Mouse (Mus musculus) gonadal fat pad, adult 2 months (tissue): ENCODE data around the gene Rsad2. TPM values are rescaled to one million over a fixed set of nuclear protein-coding genes. Genes with fewer than 3 reads are reported as not detected.
"Not testable (repeated sequence)": the region's sequence is repeated elsewhere in the genome, so short reads cannot be mapped to it uniquely, and the experiment has no call there.

Source experiments
- DNase-seq: peaks from one replicate; pipeline ENCODE4 v3.0.0-alpha.2; 2012; ENCODE audit warnings: low read depth
- polyA plus RNA-seq: library from polyadenylated mRNA; depleted of rRNA; stranded (reverse); fragments of >200 nt; gene quantifications from 2 replicates; pipeline ENCODE4 v1.2.3, GENCODE M21; 2012; rRNA removed

The Rsad2 gene
- 1.8 and 2.8 TPM in 2 replicates for polyA plus RNA-seq

DNA sequence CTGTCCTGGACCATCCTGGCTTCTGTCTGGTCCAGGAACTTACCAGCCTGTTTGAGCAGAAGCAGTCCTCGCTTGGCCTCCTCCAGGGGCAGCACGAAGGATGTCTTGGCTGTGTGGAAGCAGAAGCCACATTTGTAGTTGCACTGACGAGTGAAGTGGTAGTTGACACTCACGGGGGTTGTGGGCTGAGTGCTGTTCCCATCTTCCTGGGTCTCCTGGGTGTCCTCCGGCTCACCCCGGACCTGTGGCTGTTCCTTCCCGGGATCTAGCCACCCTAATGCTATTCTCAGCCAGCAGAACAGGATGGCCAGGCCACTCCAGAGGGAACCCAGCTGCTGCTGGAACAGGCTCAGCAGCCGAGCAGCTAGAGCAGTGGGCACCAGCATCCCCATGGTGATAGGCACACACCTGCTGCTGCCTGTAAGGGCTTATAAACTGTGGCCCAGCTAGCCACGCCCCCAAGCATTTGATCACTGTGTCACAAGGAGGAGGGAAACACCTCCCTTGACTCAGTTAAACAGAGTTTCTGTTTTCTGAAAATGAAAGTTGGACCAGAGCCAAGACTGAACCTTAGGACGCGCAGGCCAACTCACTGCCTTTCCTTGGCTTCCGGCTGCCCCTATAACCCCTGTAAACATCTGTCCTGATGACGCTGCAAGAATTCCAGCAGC lies at the start of gene Rsad2:
TSS of gene Rsad2 (minus strand) at position 425 of the 671 bp plus-strand sequence.
- no peak for DNase-seq

DNA sequence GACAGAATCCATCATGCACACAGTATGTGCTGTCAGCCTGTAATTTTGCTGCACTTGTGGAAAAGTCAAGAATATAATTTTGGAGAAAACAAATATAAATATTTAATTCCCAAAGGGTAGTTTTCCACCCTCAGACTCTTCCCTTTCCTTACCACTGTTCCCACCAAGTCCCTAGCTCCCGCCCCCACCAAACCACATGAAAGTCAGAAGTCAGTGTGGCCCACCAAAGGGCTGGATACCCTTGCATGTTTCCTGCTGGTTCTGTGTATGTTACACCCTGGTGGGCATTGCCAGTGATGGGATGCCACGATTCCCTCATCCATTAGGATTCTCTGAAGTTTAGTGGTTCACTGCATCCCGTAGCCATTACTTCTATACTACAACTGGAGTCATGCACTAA lies 44.8 kb upstream of the Rsad2 start:
- DNase-seq = no peak

DNA sequence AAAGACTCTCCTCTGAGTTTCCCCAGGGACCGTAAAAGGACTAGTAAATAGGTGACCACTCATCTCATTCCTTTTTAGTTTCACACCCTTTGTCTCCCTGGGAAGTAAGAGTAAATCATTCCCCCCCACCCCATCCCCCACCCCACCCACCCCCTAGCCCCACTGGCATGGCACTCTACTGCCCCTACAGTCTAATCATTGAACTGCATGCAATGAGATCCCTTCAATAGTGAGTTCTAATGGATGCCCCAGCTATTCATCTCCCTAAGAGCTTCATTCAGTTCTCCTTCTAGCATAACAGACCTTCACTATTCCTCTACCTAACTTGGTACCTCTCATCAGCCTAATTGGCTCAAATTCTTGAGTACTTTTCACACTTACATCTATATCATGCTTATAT lies 33.7 kb upstream of the Rsad2 start:
- DNase-seq = no peak

DNA sequence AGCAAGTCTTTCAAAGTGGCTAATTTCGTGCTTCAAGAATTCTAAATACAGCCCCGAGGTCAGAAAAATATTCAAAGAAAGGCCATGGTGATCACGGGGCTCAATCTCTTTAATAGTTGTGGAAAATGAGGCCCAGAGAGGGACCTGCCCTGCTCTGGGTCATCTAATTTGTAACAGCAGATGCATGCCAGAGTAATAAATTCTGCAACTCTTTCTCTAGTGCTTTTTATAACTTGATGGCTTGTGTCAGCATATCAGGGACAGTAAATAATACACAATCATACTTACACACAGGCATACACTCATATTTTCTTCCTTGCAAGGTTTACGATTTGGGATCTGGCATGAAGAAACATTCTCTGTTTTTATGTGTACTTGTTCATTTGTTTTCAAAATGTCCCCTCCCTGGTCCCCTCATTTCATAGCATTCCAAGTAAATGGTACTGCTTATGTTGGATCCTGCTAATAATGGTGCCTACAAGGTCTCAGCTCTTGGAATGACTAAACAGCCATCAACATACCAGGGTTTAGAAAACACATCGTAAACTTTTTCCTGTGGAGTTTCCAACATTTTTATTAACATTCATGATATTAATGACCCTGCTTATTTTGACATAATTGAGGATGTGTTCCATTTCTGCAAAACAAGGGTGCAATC lies 32.5 kb upstream of the Rsad2 start:
- DNase-seq = no peak

DNA sequence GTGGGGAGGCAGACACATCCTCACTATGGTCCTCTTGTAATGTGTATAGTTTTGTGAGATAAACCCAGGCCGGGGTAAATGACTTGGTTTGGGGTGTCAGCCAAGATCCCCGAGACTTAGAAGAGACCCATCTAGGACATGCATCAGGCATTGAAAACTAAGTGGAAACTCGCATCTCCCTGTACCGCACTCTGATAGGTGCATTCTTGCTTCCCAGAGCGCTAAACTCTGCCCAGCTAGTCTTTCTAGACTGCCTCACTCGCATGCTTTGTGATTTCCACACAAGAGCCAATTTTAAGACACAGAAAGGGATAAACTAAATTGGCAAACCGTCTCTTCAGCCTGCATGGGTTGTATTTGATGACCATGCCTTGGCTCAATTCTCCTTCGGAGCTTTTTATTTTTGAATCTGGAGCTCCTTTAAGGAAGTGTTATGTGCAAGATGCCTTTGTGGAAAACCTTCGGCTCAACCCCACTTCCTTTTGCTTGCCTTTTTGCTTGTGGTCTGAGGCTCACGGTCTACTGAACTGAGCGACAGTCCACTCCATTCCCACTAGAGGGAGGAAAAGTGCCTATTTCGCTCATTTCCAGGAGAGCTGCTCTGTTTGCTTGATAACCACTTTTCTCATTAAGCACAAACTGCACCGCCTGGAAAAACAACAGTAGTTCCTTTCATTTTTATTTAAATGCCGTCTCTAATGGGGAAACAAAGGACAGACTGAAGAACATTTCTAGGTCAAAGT lies 31.8 kb upstream of the Rsad2 start:
- no peak for DNase-seq

DNA sequence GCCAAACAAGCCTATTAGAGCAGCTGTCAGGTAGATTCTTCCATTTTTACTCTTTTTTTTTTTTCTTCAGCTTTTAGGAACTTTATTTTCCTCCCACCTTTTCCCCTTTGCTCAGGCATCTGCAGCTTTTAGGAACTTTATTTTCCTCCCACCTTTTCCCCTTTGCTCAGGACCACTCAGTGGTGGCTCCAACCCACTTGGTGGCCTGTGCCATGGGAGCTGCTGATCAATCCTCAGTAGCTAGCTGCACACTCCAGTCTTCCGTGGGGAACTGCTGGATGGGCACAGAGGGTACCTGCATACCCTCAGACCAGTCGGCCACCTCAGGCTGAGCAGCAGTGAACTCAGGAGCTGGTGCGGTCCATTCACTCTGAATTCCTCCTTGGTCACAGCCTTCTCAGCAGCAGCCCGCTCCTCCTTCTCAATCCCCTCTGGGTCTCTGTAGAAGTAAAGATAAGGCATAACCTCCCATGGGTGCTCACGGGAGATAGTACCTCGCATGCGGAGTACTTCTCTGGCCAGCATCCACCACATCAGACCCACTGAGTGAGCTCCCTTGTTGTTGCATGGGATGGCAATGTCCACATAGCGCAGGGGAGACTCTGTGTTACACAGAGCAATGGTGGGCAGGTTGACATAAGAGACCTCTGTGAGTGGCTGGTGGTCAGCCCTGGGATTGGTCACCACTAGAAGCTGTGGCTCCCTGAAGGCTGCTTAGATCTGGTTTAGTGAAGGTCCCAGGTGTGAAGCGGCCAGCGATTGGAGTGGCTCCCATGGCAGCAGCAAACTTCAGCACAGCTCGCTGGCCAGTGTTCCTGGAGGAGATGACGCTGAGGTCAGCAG lies 29.7 kb upstream of the Rsad2 start:
- not testable (repeated sequence) for DNase-seq

DNA sequence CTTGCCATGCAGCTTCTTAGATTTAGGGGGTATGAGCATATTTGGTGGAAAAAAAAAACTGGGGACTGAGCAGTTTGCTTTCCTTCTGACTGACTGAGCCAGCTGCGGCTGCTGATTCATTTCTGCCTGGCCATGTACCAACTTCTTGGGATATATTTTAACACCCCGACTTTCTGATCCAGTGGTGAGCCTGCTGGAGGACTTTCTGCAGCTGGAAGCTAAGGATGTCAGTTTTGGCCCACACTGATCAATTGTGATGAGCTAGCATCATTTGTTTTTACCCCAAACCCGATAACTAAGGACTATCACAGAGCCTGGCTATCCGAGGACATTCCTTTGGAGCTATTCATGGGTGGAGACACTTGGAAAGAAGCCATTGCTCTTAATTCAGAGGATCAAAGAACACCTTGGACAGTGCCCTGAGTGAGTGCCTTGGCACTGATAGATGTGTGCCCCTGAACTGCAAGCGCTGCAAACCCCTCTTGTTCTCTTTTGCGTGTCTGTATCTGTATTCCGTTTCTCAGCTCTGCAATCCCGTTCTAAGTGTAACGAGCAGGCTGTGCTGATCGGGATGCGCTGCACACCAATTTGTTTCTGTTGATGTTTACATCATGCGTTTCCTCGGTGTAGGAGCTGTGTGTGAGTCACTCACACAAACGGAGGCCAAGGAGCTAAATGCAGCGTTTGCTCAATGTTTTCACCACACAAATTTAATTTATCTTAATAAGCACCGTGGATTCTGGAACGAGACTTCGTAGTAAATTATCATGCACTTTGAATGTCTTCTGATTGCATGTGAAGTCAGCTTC lies 22.1 kb upstream of the Rsad2 start:
- DNase-seq = no peak

DNA sequence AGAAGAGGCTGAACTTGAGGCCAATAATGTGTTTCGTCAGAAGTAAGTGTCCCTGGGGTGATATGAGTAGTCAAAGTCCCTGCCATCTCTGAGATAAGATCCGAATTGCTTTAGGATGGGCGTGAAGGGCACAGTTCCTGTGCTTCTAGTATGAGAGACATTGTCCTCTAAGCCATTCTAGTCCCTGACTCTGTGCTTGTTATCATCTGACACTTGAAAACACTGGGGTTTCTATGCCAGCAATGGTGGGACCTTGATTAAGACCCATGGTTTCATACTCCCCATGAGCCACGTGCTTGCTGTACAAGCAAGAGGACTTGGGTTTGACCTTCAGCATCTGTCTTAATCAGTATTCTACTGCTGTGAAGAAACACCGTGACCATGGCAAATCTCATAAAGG lies 20.9 kb upstream of the Rsad2 start:
- DNase-seq = no peak

DNA sequence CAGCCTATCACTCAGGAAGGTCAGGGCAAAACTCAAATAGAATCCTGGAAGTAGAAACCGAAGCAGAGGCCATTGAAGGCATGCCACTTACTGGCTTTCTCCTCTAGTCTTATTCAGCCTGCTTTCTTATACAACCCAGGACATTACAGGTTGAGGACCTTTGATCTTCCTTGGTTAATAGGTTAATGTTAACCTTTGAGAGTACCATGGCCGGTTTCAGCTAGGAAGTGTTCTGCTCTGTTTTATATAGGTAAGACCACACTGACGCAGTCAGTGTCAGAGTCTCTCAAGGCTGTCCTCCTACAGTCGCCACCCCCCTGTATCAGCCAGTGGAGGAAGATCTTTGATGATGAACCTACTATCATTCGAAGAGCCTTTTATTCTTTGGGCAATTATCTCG lies 17.5 kb upstream of the Rsad2 start:
- DNase-seq = no peak

DNA sequence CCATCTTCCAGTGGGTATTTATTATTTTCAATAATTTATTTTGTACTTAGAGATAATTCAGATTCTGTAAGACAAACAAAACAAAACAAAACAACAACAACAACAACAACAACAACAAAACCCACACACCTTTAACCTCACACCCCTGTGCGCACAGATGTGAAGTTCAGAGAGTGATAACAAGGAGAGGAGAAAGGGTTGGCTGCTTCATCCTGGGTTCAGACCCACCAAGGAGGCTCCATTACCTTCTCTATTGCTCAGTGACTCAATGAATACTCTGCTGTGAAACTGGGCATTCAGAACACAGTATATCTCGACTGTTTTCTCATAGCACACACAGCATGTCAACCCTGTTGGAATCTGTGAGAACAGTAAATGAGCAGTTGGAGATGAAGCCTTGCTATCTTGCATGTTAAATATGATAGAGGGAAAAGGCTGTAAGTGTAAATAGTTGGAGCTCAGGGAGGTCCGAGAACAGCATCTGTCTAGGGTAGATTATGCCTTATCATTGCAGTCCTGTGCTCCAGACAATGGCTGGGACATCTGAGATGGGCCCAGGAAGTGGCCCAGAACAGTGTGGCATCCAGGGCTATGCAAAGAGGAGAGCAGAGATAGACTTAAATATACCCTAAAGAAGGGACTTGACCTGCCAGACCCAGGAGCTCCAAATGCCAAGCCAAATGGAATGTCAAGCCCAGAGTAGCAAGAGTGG lies 16.7 kb upstream of the Rsad2 start:
- DNase-seq = no peak

DNA sequence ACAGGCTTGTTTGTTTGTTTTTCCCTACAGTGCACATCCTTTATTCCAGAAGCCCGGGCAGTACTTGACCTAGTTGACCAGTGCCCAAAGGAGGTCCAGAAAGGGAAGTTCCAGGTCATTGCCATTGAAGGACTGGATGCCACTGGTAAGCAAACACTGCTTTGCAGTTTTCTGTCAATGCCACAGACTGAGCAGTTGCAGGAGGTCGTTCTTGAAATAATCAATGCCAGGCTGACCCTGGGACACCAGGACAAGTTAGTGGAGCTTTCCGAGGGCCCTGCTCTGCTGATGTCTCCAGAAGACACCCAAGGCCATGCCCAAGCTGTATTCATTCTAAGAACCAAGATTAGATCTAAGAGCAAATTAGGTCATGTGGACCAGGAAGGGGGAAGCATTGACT lies 15.1 kb upstream of the Rsad2 start:
- no peak for DNase-seq

DNA sequence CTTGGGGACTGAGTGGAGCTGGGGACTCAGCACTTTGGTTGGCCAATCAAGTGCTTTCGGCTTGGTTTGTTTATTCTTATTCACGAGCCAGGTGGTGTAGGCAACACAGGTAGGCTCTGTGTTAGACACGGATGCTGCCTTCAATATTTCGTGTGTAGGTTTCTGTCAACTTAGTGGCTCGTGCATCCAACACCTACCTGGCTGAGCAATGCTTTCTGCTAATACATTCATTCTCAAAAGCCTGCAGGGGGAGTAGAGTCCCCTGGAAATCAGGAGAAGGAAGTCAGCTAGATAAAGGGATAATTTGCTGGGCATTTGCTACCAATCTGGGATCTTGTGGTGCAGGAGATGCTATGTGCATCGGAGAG lies 13.8 kb upstream of the Rsad2 start:
- no peak for DNase-seq

DNA sequence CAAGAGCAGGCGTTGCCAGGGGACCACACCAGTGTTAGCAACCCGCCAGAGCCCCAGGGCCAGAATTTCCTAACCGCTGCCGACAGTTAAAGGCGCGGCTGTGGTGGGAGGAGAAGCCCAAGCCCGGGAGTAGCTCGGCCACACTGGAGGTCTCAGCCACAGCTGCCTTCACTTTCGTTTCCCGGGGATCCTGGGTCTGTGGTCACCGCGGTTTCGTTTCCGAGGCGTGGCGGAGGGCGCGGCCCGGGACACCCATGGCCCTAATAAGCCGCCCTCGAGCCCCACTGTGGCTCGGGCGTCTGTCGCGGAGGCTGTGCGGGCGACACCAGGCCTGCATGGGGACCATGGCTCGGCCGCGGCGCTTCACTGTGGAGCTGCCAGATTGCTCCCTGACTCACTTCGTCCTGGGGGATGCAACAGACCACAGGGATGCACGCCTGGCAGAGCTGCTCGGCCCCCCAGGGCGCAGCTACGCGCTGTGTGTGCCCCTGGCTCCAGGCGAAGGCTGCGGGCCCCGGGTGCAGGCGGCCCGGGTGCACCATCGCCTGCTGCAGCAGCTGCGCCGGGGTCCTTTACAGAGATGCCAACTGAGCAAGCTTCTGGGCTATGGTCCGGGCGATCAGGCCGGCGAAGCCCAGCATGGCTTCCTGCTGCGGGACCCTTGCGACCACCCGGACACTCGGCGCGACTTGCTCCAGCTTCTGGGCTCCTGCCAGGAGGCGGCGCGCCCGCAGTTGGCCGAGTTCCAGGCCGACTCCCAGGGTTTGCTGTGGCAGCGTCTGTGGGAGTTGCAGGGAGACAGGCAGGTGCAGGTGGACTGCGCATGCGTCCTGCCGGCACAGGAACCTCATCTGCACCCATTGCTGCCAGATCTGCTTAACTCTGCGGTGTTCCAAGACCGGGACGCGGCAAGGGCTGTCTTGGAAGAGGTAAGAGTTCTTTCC lies 13.1 kb upstream of the Rsad2 start, which contains the start of gene Cmpk2:
TSS of gene Cmpk2 (plus strand) at position 107 of the 944 bp plus-strand sequence.
- no peak for DNase-seq

DNA sequence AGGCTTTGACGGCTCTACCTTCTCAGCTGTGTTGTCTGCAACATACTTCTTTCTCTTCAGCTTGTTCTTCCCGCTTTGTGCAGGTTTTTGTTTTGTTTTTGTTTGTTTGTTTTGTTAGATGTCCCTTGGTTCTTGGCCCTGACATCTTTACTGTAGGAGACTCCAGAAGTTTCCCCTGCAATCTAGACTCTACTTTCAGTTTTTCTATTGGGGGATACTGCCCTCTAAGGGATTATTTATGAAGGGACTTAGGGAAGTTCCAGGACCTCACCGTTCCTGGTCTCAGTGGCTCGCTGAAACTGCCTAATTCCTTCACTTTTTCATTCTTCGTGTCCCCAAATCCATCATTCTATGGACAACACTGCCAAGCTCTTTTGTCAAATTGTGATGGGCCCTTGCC lies 9.3 kb upstream of the Rsad2 start:
- DNase-seq = no peak

DNA sequence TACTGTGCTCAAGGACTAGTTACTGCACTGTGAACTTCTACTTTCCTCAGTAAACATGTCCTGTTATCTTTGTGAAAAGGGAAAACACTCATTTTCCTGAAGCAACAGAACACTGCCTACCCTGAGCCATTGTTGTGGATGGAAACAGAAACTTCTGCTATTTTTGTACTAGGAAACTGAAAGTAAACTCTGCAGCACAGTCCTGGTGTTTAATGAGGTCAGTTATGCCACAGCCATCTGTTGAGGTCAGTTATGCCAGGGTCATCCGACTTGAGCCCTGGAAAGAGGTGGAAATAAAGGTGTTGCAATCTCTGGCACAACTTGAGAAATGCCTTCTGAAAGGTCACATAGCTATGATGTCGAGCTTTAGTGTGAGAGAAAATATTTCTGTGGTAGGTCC lies 3.8 kb upstream of the Rsad2 start:
- no peak for DNase-seq

DNA sequence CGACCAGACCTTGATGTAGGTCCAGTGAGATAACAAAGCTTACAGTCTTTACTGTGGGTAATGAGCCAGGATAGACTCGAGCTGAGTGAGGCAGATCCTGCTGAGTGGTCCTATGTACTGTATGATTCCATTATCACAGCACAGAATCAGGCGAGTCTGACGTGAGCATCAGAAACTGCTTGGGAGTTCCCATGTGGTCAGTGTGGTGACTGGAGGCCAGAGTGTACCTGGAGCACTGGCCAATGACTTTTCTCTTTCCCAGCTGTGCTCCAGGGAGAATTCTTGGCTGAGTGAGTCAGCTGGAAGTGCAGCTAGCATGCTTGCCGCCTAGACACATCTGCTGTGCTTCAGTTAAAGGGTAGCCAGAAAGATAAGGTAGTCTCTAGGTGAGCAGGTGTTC lies 1.6 kb downstream of the Rsad2 start:
- no peak for DNase-seq

DNA sequence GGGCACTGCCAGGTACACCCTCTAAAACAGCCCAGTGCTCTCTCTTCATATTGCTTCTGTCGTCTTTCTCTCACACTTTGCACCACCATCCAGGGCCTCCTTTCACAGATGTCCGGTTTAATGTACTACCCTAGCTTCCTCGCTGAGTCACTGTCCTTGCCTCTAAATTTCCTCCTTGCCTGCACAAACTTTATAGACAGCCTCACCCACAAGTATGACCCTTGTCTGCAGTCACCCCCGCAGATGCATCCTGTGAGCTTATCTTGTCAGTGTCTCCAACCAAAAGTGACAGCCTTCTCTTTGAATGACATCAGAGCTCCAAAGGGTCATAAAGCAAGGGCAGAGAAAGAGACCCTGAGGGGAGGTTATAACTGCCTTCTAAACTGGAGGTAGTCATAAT lies 3.3 kb downstream of the Rsad2 start:
- no peak for DNase-seq

DNA sequence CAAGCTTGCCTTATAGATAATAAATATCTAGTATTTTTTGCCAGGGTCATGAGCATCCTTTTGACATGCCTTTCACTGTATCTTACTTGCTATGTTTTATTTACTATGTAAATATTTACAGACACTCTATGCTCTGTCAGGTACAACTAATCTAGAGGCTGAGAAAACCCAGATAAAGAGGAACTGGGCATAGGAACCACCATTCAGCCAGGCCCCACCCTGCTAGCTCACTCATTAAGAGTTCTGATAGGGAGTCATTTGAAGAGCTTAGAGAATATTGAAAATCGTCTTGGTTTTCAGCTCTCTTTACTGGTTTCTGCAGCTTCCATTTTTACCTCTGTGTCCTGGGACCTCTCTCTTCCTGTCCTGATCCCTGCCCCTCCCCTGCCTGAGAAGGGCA lies 5.1 kb downstream of the Rsad2 start:
- DNase-seq = no peak

DNA sequence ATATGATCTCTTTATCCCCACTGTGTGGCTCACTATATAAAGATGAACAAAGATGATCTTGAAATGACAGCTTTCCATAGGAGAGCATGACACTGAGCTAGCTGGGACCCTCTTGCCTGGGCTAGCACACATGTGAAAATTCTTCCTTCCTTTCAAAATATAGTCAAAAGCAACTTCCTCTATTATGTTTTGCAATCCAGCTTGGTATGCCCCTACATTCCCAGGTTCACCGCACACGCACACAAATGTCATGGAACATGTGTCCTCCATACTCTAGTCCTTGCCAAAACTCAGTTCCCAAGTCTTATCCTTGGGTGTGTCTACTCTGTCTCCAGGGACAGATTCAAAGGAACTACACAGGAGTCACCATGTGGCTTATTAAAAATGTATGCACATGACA lies 6.8 kb downstream of the Rsad2 start:
- no peak for DNase-seq
